Mouse (Mus musculus): ENCODE data around the gene Mrgpra2b. TPM values are rescaled to one million over a fixed set of nuclear protein-coding genes. Genes with fewer than 3 reads are reported as not detected.
"Not testable (repeated sequence)": the region's sequence is repeated elsewhere in the genome, so short reads cannot be mapped to it uniquely, and the experiment has no call there.

The Mrgpra2b gene
- polyA plus RNA-seq (2016; fragmentation: Nextera tagmentation; extraction: Ambion mirVana): not detected in 2 replicates

DNA sequence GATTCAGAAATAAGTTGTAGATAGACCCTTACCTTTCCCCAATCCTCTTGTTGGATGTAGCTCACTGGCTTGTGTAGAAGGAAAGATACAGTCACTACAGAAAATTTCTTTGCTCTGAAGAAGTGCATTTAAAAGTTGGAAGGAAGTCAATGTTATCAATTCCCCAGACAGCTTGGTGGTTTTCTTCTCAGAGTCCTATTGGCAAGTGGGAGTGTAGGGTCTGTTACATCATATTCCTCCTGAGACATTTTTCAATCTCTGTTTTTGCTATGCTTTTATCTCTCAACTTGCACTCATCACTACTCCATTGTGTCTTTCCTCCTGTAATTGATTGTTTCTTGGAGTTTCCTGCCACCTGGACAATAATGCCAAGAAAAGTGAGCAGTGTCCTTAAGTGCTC is at the start of gene Mrgpra2b:
Gene Mrgpra2b (minus strand): TSS at position 101 of the 400 bp plus-strand sequence.
- Histone ChIP-seq H3K27ac (no peak within 1 kb of the TSS), H3K27me3 (ENCODE audit: low read depth, poor library complexity, severe bottlenecking) (no peaks in the 10 kb centered on the region), H3K4me3 (no peak within 1 kb of the TSS), H3K9me3 (replicated peaks) (no peaks in the 10 kb centered on the region), H3K36me3 (no peaks in the 10 kb centered on the region), H3K4me1 (no peaks in the 10 kb centered on the region)
- DNase-seq (ENCODE audit: low spot score): no peak

DNA sequence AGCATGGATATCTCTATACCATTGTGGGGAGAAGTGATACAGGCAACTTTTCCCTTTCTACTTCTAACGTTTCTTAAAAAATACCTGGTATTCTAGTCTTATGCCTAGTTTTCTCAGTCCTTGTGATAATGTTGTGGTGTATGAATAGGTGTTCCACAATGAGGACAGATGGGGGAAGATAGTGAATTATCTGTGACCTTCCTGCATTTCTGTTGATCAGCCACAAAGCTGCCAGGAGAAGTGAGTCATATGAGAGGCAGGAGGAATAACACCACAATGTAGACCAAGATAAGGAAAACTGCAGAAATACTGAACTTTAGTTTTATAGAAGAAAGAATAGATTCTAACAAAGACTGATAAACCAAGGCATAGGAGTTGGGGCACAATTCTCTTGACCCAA is 12.3 kb downstream of the Mrgpra2b start:
- H3K4me1 ChIP-seq: no peaks in the 10 kb centered on the region
- H3K4me3 ChIP-seq: no peak overlapping the region
- H3K27ac ChIP-seq: no peak overlapping the region
- no peak for DNase-seq (ENCODE audit: low spot score)
- WGBS: 97% methylated on average over 1 of the region's 1 CpGs
- peaks cover 3% of the 10 kb centered on the region; the same call in 1 of the 2 replicates for H3K9me3 ChIP-seq (replicated peaks)
- no peaks in the 10 kb centered on the region for H3K27me3 ChIP-seq (ENCODE audit: low read depth, poor library complexity, severe bottlenecking)
- H3K36me3 ChIP-seq: no peaks in the 10 kb centered on the region

DNA sequence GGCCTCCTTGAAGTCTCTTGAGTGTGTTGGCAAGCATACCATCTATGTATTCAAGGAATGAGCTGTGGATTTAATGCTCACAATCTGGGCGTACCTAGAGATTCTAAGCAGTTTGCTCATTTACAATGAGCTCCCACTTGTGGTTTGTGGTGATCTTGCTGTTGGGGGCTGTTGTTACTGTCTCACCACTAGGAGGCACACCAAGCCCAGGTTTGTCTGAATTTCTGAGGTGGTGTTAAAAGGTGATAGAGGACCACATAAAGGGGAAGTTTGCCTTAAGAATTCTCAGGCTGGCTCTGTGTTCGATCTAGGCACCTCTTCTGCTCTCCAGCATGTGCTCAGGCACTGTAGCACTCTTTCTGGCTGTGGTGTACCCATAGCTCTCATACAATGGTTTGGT is 13.6 kb downstream of the Mrgpra2b start:
- Histone ChIP-seq H3K4me3 (no peak overlapping the region), H3K27me3 (ENCODE audit: low read depth, poor library complexity, severe bottlenecking) (no peaks in the 10 kb centered on the region), H3K4me1 (no peaks in the 10 kb centered on the region), H3K9me3 (replicated peaks) (peaks cover 3% of the 10 kb centered on the region; the same call in 1 of the 2 replicates), H3K36me3 (no peaks in the 10 kb centered on the region), H3K27ac (no peak overlapping the region)
- DNase-seq (ENCODE audit: low spot score): no peak
- 81% methylated on average over 2 of the region's 2 CpGs for WGBS

DNA sequence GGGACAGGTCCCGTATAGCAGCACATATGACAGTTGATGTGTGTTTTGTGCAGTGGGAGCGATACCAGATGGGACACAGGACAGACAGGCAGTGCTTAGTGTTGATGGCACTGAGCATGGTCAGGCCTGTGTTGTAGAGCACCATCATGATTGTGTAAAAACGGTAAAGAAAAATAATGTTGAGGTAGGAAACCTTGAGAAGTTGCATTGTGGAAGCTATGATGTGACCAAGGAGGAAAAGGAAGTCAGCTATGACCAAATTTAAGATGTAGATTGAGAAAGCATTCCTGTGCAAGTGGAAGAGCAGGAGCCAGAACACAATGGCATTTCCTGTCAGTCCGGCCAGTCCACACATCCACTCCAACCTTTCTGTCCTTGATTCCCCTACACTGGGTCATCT is 25.7 kb downstream of the Mrgpra2b start:
- no peak for DNase-seq (ENCODE audit: low spot score)
- peaks cover 8% of the 10 kb centered on the region; the same call in 1 of the 2 replicates for H3K9me3 ChIP-seq (replicated peaks)
- no peak overlapping the region for H3K27ac ChIP-seq
- no peaks in the 10 kb centered on the region for H3K27me3 ChIP-seq (ENCODE audit: low read depth, poor library complexity, severe bottlenecking)
- no peaks in the 10 kb centered on the region for H3K36me3 ChIP-seq
- H3K4me1 ChIP-seq: no peaks in the 10 kb centered on the region
- WGBS: 84% methylated on average over 4 of the region's 4 CpGs
- no peak overlapping the region for H3K4me3 ChIP-seq

DNA sequence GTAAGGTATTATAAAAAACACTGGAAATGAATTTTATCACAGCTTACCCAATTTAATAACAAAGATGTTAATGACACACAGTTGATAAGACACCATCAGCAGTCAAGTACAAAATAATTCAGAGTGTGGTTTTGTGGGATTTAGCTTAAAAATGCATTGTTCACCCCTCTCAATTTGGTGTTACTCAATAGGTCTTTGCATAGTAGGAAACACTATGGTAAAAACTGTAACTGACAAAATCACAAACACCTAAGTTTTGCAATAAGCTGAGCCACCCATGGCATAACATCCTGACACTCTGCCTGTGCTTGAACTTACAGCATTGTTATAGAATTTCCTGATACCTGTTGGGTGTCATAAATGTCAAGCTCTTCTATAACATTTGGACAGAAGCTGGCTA is 37.4 kb downstream of the Mrgpra2b start:
- not testable (repeated sequence) for H3K4me1 ChIP-seq; DNase-seq (ENCODE audit: low spot score); H3K27ac ChIP-seq; H3K9me3 ChIP-seq (replicated peaks); H3K36me3 ChIP-seq; H3K4me3 ChIP-seq; H3K27me3 ChIP-seq (ENCODE audit: low read depth, poor library complexity, severe bottlenecking)

DNA sequence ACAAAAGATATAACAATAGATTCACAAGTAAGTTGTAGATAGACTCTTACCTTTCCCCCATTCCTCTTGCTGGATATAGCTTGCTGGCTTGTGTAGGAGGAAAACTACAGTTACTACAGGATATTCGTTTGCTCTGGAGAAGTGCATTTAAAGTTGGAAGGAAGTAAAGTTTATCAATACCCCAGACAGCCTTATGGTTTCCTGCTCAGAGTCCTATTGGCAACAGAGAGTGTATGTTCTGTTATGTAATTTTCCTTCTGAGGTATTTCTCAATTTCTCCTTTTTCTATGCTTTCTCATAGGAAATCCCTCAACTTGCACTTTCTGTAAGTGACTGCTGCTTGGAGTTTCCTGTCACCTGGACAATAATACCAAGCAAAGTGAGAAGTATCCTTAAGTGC is 39.2 kb downstream of the Mrgpra2b start:
- H3K27ac ChIP-seq; H3K4me1 ChIP-seq; DNase-seq (ENCODE audit: low spot score); H3K9me3 ChIP-seq (replicated peaks); H3K4me3 ChIP-seq; H3K27me3 ChIP-seq (ENCODE audit: low read depth, poor library complexity, severe bottlenecking); H3K36me3 ChIP-seq: not testable (repeated sequence)
- WGBS: no CpG with 5 or more reads among the region's 1 CpGs

DNA sequence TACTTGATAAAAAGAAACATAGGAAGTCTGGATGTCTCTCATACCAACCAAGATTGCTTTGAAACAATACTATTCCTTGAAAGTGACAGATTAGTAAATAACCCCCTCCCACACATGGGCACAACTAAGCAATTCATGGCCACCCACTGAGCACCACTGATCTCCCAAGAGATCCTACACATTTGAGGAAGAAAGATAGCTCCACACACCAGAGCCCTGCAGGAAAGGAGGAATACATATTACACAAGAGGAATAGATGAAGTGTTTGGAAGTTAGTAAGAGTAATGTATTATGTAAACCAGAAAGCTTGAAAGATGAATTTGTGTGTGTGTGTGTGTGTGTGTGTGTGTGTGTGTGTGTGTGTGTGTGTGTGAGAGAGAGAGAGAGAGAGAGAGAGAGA is 45.5 kb downstream of the Mrgpra2b start:
- not testable (repeated sequence) for DNase-seq (ENCODE audit: low spot score); H3K4me3 ChIP-seq; H3K9me3 ChIP-seq (replicated peaks); H3K27ac ChIP-seq; H3K27me3 ChIP-seq (ENCODE audit: low read depth, poor library complexity, severe bottlenecking); H3K36me3 ChIP-seq; H3K4me1 ChIP-seq

DNA sequence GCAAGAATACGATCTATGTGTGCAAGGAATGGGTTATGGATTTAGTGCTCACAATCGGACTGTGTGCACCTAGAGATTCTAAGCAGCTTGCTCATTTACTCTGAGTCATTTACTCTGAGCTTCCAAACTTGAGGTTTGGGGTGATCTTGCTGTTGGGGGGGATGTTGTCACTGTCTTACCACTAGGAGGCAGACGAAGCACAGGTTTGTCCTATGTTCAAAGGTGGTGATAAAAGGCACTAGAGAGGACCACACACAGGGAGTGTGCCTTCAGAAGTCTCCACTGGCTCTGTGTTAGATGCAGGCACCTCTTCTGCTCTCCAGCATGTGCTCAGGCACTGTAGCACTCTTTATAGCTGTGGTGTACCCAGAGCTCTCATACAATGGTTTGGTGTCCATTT is 54.8 kb downstream of the Mrgpra2b start:
- H3K9me3 ChIP-seq (replicated peaks); H3K4me1 ChIP-seq; H3K36me3 ChIP-seq; DNase-seq (ENCODE audit: low spot score); H3K27ac ChIP-seq; H3K4me3 ChIP-seq; H3K27me3 ChIP-seq (ENCODE audit: low read depth, poor library complexity, severe bottlenecking): not testable (repeated sequence)
- WGBS: 23% methylated on average over 1 of the region's 3 CpGs

DNA sequence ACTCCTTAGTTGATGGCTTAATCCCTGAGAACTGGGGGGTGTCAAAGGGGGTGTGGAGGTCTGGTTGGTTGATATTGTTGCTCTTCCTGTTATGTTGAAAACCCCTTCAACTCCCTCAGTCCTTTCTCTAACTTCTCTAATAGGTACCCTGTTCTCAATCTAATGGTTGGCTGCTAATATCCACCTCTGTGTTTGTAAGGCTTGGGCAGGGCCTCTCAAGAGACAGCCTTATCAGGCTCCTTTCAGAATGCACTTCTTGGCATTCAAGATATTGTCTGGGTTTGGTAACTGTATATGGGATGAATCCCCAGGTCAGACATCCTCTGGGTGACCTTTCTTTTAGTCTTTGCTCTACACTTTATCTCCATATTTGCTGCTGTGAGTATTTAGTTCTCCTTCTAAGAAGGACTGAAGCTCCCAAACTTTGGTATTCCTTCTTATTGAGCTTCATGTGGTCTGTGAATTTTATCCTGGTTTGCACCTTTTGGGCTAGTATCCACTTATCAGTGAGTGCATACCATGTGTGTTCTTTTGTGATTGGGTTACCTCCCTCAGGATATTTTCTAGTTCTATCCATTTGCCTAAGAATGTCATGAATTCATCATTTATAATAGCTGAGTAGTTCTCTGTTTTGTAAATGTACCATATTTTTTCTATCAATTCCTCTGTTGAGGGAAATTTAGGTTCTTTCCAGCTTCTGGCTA is 63.2 kb downstream of the Mrgpra2b start:
- H3K4me3 ChIP-seq; H3K36me3 ChIP-seq; H3K27me3 ChIP-seq (ENCODE audit: low read depth, poor library complexity, severe bottlenecking); H3K27ac ChIP-seq; H3K4me1 ChIP-seq; DNase-seq (ENCODE audit: low spot score); H3K9me3 ChIP-seq (replicated peaks): not testable (repeated sequence)

DNA sequence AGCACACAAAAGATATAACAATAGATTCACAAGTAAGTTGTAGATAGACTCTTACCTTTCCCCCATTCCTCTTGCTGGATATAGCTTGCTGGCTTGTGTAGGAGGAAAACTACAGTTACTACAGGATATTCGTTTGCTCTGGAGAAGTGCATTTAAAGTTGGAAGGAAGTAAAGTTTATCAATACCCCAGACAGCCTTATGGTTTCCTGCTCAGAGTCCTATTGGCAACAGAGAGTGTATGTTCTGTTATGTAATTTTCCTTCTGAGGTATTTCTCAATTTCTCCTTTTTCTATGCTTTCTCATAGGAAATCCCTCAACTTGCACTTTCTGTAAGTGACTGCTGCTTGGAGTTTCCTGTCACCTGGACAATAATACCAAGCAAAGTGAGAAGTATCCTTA is 76.6 kb downstream of the Mrgpra2b start, which contains the start of gene Mrgpra2a:
Gene Mrgpra2a (minus strand): TSS at position 125 of the 400 bp plus-strand sequence.
- no CpG with 5 or more reads among the region's 1 CpGs for WGBS
- H3K4me1 ChIP-seq; DNase-seq (ENCODE audit: low spot score); H3K36me3 ChIP-seq; H3K9me3 ChIP-seq (replicated peaks); H3K27me3 ChIP-seq (ENCODE audit: low read depth, poor library complexity, severe bottlenecking); H3K27ac ChIP-seq; H3K4me3 ChIP-seq: not testable (repeated sequence)

DNA sequence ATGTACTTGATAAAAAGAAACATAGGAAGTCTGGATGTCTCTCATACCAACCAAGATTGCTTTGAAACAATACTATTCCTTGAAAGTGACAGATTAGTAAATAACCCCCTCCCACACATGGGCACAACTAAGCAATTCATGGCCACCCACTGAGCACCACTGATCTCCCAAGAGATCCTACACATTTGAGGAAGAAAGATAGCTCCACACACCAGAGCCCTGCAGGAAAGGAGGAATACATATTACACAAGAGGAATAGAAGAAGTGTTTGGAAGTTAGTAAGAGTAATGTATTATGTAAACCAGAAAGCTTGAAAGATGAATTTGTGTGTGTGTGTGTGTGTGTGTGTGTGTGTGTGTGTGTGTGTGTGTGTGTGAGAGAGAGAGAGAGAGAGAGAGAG is 82.9 kb downstream of the Mrgpra2b start:
- H3K4me1 ChIP-seq; DNase-seq (ENCODE audit: low spot score); H3K36me3 ChIP-seq; H3K27ac ChIP-seq; H3K27me3 ChIP-seq (ENCODE audit: low read depth, poor library complexity, severe bottlenecking); H3K4me3 ChIP-seq; H3K9me3 ChIP-seq (replicated peaks): not testable (repeated sequence)

DNA sequence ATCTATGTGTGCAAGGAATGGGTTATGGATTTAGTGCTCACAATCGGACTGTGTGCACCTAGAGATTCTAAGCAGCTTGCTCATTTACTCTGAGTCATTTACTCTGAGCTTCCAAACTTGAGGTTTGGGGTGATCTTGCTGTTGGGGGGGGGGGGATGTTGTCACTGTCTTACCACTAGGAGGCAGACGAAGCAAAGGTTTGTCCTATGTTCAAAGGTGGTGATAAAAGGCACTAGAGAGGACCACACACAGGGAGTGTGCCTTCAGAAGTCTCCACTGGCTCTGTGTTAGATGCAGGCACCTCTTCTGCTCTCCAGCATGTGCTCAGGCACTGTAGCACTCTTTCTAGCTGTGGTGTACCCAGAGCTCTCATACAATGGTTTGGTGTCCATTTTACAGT is 92.2 kb downstream of the Mrgpra2b start:
- not testable (repeated sequence) for DNase-seq (ENCODE audit: low spot score); H3K4me3 ChIP-seq; H3K4me1 ChIP-seq; H3K27me3 ChIP-seq (ENCODE audit: low read depth, poor library complexity, severe bottlenecking); H3K27ac ChIP-seq; H3K36me3 ChIP-seq; H3K9me3 ChIP-seq (replicated peaks)
- 42% methylated on average over 1 of the region's 2 CpGs for WGBS

DNA sequence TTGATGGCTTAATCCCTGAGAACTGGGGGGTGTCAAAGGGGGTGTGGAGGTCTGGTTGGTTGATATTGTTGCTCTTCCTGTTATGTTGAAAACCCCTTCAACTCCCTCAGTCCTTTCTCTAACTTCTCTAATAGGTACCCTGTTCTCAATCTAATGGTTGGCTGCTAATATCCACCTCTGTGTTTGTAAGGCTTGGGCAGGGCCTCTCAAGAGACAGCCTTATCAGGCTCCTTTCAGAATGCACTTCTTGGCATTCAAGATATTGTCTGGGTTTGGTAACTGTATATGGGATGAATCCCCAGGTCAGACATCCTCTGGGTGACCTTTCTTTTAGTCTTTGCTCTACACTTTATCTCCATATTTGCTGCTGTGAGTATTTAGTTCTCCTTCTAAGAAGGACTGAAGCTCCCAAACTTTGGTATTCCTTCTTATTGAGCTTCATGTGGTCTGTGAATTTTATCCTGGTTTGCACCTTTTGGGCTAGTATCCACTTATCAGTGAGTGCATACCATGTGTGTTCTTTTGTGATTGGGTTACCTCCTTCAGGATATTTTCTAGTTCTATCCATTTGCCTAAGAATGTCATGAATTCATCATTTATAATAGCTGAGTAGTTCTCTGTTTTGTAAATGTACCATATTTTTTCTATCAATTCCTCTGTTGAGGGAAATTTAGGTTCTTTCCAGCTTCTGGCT is 100.7 kb downstream of the Mrgpra2b start:
- H3K4me3 ChIP-seq; H3K9me3 ChIP-seq (replicated peaks); H3K36me3 ChIP-seq; H3K27me3 ChIP-seq (ENCODE audit: low read depth, poor library complexity, severe bottlenecking); DNase-seq (ENCODE audit: low spot score); H3K27ac ChIP-seq; H3K4me1 ChIP-seq: not testable (repeated sequence)
